Mouse (Mus musculus) ovary, postnatal 36 days (tissue): ENCODE measurements at regions not wholly inside any gene's neighbourhood (a gene's known extent, or its start where the extent isn't known, plus 50 kb on each side); places are given as distances from the start of the nearest gene placed in this dataset.

Experiments used
- DNase-seq: peaks from one replicate; pipeline ENCODE4 v3.0.0; 2022; ENCODE audit warnings: low spot score, mixed read lengths

DNA sequence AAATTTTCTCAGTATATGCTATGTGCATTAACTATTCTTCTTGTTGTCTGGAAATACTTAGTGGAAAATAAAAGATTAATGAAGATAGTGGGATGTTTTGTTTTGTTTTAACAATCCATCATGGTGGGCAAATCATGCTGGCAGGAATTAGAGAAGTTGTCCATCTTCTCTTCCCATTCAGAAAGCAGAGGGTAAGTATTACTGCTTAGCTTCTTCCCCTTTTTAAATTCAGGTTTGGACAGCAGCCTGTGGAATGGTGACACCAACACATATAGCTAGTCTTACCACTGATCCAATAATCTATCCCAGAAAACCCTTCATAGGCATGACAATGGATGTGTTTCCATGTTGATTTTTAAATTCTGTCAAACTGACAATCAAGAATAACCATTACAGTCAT is 467.9 kb upstream of the Mef2c start:
- DNase-seq = no peak

- DNase-seq = no peak
Observed at GRCm38 (mm10) chr13:83041506-83041905, 462.3 kb upstream of the Mef2c start.

DNA sequence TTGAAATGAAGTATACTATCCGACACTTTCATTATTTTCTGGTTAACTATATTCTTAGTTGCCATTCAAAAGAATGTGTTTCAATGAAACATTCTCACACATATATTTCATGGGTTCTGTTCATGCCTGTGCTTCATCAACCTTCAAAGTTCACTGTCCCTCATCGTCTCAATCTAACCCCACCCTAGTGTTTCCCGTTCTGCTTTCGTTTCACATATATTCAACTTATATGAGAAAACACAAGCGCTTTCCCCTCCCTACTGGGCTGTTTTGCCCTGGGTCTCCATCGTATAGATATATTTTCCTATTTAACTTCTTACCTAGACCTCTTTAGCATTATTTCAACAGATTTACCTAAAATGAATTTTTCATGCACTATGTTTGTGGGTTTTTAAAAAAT is 458.3 kb upstream of the Mef2c start:
- no peak for DNase-seq

- DNase-seq = no peak
Observed at GRCm38 (mm10) chr13:83045970-83046369, 457.9 kb upstream of the Mef2c start.

GRCm38 (mm10) chr13:83046571-83047123 is 457.2 kb upstream of the Mef2c start:
- DNase-seq = no peak

DNA sequence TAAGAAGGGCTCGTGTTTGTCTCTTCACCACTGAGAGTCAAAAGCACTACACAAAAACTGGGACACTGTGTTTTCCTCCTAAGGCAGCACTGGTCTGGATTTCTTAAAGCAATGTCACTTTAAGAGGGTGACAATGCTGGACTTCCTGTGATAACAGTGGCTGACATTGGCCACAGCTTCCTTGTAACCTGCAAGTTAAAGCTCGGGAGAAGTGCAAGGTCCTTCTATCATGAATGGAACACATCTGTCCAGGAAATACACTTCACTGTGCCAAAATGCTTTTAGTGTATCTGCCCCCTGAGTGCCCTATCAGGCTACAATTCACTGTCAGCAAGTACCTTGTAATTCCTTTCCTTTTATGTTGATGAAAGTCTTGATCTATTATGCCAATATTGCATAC is 448.0 kb upstream of the Mef2c start:
- DNase-seq = no peak

- DNase-seq = no peak
Observed at GRCm38 (mm10) chr13:83056415-83056814, 447.4 kb upstream of the Mef2c start.

DNA sequence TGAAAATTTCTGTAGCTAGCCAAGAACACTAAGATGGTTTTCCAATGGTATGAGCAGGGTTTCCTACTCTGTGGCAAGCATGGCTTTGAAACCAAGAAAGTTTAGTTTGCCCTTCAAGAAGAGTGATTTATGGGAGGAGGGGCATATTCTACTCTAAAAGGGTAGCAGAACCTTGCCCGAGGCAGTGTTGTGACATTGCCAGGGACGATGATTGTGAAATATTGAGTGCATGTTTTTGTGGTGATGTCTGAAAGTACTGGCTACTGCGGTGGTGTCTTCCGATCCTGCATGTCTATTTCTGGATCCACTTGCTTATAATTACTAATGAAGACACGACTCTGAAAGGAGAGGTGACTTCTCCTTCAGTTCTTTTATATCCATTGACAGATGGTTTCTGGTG is 439.1 kb upstream of the Mef2c start:
- DNase-seq = no peak

GRCm38 (mm10) chr13:83065201-83065600 is 438.6 kb upstream of the Mef2c start:
- no peak for DNase-seq

- DNase-seq = no peak
Observed at GRCm38 (mm10) chr13:83066115-83066753, 437.6 kb upstream of the Mef2c start.

- no peak for DNase-seq
Observed at GRCm38 (mm10) chr13:83067496-83067895, 436.3 kb upstream of the Mef2c start.

DNA sequence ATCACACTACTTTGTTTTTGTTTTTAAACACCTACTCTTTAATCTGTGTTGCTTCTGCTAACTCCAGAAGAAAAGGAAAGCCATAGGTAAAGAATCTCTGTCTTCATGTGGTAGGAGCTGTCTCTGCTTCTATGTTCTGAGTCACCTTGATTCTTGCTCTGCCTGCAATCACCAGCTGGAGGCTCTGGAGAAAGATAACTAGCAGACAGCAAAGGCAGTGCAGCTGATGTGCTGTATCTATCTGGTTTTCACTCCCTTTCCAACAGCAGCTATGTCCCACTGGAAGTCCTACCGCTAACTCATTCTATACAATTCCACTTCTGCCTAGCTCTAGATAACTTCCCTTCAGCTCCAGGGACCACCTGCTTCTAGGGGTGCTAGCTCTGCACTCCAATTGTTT is 435.2 kb upstream of the Mef2c start:
- no peak for DNase-seq

GRCm38 (mm10) chr13:83069293-83069692 is 434.5 kb upstream of the Mef2c start:
- DNase-seq = no peak

GRCm38 (mm10) chr13:83072073-83072472 is 431.8 kb upstream of the Mef2c start:
- no peak for DNase-seq

GRCm38 (mm10) chr13:83074219-83074965 is 429.4 kb upstream of the Mef2c start:
- DNase-seq = no peak

DNA sequence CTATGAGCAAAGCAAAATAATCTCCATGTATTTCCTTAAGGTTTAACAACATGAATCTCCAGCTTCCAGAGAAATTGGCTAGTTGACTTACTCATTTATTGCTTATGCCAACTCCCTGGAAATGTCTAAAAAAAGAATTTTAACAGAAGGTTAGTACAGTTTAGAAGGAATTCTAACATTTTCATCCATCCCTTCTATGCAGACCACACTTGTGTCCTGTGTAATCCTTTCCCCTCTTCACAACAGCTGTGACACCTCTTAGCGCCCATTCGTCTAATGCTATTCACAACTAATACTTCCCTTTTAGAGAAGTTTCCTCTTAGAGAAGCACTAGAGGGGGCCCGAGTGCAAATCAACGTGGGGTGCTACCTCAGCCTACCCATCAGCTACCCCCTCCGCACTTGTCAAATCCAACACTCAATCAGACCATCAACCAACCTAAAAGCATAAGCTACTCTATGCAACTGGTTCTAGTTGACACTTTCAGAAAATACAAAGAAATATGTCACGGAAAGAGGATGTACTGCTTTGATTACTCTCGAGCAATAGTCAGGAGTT is 428.4 kb upstream of the Mef2c start:
- DNase-seq = no peak

DNA sequence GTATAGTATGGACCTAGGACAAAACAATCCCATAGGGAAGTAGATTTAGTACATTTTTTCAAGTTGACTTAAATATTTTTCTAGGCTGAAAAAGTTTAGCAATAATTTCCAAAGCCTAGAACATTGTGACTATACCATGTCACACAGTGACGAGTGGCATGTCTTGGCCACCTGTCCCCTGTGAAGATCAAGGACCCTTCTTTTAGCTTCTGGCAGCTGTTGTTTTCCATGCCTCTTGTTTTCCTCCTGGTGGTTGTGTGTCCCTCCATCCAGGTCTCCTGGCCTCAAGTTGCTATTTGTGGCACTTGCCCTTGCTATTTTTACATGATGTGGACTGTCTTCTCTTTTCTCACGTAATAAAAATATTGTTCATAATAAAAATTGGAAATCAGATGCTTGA is 427.2 kb upstream of the Mef2c start:
- DNase-seq = no peak

GRCm38 (mm10) chr13:83077085-83077484 is 426.7 kb upstream of the Mef2c start:
- no peak for DNase-seq

DNA sequence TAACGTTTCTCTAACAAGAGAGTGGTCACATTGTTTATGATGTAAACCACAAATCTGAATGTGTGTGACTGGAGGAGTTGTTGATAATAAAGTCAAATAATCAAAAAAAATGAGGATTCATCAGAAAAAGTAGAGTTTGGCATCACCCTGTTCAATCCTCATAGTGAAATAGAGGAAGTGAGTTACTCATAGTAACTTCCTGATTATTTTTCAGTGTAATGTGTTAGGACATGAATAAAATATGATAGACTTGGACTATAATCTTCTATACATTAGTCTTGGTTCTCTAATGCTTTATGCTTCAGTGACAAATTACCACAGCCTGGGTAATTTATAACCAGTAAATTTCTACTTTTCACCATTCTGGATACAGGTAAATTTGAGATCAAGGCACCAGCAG is 424.5 kb upstream of the Mef2c start:
- DNase-seq = no peak

- no peak for DNase-seq
Observed at GRCm38 (mm10) chr13:83084948-83085347, 418.9 kb upstream of the Mef2c start.

GRCm38 (mm10) chr13:83099908-83100307 is 403.9 kb upstream of the Mef2c start:
- no peak for DNase-seq

GRCm38 (mm10) chr13:83110610-83111009 is 393.2 kb upstream of the Mef2c start:
- no peak for DNase-seq

DNA sequence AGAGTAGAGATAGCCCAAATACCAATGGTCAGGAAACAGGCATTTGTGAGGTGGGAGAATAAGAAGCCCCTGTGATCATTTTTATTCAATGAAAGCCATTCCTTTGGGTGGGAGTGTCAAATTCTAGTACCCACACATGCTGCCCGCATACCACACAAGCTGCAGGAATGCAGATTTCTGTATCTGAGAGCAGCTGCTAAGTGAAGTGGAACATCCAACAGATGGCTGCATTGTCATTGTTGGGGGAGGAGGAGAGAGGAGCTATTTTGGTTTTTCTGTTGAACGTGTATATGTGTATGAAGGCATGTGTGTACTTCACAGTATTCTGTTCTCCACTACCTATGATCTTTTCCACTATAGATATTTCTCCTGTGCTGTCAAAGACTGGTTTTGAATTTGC is 392.3 kb upstream of the Mef2c start:
- DNase-seq = no peak
